Mouse (Mus musculus) stomach, postnatal 0 days (tissue): ENCODE data around the gene Arrb1.

Experiments
- CTCF ChIP-seq: IDR thresholded peaks from 2 replicates; pipeline ENCODE4 v1.5.1; 2016; ENCODE audit warnings: antibody characterized with exemption, low read depth, mild to moderate bottlenecking, moderate library complexity
- EP300 ChIP-seq: optimal IDR thresholded peaks from 2 replicates; pipeline ENCODE3; 2016; ENCODE audit warnings: antibody characterized with exemption

- no peak for TF ChIP-seq CTCF
- TF ChIP-seq EP300, result no peak
These were observed 18.6 kb downstream of the Arrb1 start for GRCm38 (mm10) chr7:99553885-99554269.
